Mouse (Mus musculus) adrenal gland, adult 18-20 months (tissue): ENCODE results near the gene Snx12. TPM values are rescaled to one million over a fixed set of nuclear protein-coding genes. Genes with fewer than 3 reads are reported as not detected.
A peak's percentile ranks its signal among the peaks of the same experiment; 100 is the strongest.
"Not testable (repeated sequence)": the region's sequence is repeated elsewhere in the genome, so short reads cannot be mapped to it uniquely, and the experiment has no call there.

Experiments used
- DNase-seq, 2 experiments: peaks; one replicate each; pipeline ENCODE4 v3.0.0; 2021 to 2022; ENCODE audit warnings: low spot score in 2 of 2
- total RNA-seq, 2 experiments: library from RNA; stranded (reverse); gene quantifications; 1 replicate in 1 of 2; 2 replicates in 1 of 2; pipeline ENCODE4 v1.2.3; 2021

The Snx12 gene
- total RNA-seq, 2 experiments from 2014 or later, result 53.7 to 54.1 TPM

DNA sequence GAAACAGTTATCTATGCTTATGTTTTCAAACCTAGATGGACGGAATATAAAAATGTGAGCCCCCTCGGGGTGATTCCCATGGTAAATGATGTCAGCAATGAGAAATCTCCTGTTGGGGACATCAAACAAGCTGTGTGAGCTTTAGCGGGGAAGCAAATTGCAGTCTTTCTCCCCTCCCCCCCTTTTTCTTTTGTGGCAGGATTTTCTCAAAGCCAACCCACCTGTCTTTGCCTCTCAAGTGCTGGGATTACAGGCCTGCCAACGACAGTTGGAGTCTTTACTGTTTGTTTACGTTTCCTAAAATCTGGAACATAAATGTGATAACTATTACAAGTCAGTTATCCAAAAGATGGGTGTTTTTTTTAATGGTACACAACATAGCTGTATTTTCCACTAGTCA lies 66.0 kb downstream of the Snx12 start:
- DNase-seq, result no peak

DNA sequence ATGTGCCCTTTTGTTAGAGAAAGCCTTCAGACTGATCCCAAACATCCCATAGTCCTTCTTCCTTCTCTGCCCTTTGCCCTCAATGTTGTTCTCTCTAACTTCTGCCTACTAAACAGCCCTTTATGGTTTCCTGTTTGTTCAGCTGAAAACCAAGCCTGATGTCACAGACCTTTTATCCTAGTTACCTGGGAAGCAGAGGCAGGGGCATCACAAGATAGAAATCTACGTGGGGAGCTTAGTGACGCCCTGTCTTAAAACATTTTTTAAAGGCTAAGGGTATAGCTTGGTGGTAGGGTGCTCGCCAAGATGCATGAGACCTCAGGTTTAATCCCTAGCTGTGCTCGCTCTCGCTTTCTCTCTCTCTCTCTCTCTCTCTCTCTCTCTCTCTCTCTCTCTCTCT lies 74.9 kb downstream of the Snx12 start:
- DNase-seq, result no peak

DNA sequence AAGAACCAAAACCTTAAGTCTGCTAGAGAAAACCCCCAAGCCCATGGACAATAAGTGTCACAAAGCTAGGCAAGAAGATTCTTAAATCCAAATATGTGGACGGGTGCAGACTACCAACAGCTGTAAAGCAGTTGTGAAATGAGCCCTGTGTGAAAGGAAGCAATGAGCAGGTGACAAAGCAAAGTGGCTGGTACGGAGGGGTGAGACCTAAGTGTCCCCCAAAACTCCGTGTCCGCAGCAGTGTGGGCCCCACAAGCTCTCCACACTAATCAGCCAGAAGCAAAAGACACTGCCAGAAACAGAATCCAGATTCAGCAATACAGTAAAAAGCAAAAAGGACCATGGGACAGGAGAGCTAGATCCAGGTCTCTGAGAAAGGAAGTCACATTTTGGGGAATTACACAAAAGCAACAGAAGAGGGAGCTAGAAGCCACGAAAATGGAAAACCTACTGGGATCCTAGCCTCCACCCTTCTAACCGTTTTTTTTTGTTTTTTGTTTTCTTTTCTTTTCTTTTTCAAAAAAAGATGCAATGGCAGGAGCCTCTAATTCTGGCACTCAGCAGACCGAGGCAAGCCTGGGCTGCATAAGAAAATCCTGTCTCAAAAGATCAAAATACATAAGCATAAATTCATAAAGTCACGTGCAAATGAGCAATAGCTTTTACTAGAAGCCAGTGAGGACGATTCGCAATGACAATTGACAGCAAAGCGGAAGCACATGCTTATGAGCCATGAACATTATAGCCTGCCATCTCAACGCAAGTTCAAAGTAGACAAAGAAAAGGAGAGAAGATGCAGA lies 90.2 kb downstream of the Snx12 start:
- DNase-seq, result no peak

DNA sequence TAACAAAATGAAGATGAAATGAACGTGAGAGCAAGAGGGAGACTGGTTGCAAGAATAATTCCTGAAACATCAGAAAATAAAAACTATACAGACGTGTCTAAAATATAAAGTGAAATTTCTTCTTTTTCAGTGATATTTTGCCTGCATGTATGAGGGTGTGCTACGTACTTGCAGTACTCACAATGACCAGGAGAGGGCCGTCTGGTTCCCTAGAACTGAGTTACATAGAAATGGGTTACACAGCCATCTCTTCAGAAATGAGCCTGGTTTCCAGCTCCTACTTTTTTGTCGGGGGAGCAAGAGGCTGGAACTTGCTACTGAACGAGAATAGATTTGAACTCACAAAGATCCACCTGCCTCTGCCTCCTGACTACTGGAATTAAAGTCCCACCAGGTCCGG lies 91.4 kb downstream of the Snx12 start:
- DNase-seq, result peak; percentile 45 to 59

DNA sequence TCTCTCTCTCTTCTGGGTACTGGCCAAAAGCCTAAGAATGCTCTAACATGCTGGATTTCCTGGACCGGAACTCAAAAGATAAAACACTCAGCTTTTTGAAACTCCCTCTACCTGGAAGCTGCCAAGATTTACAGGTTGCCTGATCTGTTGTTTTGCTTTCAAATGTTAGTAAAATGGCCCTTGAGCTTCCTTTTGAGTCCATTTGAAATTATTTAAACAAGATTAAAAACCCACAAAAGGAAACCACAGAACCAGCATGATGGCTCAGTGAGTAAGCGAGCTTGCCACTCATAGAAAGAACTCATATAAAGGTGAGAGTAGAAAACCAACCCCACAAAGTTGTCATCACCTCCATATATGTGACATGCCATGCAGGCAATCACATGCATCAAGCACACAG lies 93.8 kb downstream of the Snx12 start:
- no peak for DNase-seq

DNA sequence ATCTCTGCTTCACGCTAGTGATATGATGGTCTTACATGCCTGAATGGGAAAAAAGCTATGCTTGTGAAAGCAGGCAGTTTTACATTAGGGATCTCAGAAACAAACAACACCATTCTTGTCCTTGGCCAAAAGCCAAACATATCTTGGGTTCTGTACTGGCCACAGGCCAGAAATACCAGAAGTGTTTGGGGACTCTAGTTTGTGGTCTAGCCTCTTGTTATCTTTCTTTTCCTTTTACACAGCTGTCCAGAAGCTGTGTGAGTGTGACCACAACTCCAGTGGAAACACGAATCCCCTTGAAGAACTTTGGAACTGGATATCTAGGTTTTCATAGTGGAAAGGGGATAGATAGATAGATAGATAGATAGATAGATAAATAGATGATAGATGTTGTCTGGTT lies 95.4 kb downstream of the Snx12 start:
- DNase-seq, result no peak

DNA sequence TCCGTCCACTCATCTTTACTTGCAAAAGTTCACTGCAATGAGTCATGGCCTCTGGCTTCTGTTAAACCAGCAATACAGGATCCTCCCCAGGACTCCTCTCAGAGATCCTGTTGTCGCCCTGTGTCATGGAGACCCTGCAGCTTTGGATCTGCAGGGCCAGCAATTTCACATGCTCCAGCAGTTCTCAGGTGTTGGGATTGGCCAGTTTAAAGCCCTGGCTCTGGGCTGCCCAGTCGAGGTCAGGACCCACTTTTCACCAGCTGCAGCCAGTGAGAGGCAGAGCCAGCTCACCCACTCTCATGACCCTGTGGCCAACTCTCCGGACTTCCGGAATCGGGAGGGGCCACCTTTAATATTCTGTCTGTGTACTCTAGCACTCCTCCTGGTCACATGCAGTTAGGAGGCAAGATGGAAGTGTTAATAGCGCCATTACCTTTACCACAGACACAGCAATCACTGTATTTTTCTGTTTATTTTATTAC lies 95.8 kb downstream of the Snx12 start:
- DNase-seq, result peak; percentile 20 to 28

DNA sequence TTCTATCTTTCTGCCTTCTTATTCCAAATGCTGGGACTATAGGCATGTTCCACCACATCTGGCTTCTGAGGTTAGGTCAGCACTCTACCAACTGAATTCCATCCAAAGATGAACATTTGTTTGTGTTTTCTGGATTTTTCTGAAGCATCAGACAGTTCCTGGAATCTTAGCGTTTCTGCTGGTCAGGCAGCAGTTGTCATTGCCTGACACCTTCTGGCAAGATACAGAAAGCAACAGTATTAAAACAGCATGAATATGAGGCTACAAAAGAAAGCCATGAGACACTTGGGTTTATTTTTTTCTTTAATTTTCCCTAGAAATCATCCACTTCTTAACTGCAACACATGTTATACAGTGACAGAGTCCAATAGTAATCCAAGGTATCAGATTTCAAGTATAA lies 101.8 kb downstream of the Snx12 start:
- DNase-seq, result no peak

DNA sequence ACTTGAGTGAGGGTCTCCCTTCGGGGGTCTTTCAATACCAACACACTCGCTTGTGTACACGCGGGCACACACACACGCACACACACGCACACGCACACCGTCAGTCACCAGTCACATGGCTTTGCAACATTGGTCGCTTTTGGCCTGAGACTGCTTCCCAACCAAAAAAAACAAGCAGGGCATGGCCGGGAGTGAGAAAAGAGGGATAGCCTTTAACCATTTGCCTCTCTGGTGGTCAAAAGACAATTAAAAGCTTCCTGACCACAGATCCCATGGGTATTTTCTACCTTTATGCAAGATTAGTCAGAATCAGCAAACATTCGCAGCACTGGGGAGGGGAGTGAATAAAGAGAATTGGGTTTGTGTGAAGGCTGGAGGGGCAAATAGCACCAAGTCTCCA lies 136.4 kb downstream of the Snx12 start, which contains the start of gene Slc7a3:
Slc7a3 (minus strand) TSS at position 101 of the 400 bp plus-strand sequence.
- DNase-seq, result no peak

DNA sequence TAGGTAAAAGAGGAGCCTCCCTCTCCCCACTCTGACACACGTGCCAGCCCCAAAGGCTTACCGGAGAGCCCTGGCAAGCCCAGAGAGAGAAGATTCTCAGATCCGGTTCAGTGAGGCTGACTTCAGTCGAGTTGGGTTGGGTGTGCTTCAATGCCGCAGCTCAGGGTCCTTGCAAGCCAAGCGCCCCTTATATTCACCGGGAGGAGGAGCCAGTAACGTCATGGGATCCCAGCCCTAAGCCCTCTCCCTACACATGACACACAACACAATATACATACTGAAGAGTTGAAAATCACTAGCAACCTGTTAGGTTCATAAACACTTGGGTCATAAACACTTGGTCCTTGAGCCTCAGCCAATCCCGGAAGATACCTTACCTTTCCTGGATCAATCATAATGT lies 137.2 kb downstream of the Snx12 start:
- DNase-seq, result not testable (repeated sequence)

DNA sequence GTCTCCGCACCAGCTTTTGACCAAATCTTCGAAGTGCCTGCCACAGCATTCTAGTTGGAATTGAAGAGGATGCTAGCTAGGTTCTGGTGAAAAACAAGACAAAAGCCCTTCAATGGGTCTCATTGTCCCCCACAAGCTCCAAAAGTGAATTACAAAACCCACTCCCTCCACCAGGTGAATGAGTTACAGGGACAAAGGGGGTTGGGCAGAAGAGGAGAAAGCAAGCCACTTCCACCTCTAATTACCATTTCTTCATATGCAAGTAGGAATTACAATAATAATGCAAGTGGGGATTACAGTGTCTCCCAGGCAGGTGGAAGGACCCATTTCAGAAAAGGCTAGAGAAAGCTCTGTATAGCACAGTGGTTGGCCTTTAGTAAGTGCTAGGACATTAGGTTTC lies 138.2 kb downstream of the Snx12 start:
- no peak for DNase-seq

DNA sequence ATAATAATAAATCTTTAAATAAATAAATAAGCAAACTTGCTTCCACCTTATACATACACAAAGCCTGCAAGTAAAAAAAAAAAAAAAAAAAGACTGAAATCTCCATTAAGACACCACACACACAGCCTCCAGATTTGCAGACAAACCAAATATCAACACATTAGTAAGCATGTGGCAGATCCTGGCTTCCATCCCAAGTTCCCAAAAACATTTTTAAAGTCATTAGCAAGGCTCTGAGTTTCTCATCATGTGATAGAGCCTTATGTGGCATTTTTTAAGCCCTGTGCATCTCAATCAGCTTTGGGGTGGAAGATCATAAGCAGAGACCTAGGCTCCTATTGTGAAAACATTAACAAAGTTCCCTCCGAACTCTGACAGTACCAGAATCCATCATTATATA lies 157.1 kb downstream of the Snx12 start:
- DNase-seq, result no peak

DNA sequence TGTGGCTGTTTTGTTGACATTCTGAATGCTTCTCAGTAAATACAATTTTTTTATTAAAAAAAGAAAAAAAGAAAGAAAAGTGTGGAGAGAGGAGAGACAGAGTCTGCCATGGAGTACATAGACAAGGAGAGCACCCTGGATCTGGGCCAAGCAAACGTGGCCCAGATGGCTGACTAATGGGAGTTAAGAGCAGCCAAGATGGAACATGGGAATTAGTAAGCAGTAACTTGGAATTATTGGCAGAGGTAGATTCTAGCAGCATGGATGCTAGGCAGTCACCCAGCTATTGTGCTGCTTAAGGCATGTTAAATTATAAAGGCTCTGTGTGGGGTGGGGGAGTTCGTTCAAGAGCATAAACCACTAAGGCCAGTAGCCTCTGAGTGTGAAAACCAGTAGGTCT lies 158.9 kb downstream of the Snx12 start:
- DNase-seq, result no peak

DNA sequence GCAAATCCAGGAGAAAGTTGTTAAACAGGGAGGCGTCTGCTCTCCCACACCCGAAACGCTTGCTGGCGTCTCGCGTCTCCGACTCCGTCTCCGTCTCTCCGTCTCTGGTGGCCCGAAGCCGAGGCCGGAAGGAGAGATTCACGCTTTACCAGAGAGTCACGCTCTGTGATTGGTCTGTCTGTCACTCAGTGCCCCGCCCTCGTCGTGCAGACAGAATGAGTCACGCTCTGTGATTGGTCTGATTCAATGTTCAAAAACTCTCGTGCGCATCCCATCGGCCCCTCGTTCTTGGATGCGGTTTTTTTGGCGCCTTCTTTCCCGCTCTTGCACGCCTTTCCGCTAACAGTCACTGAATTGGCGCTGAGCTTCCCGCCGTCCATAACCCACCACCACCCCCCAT lies 162.8 kb downstream of the Snx12 start, which contains the start of gene Tex11:
Tex11 (minus strand) TSS at position 127 of the 400 bp plus-strand sequence.
- DNase-seq, result no peak

Other genes with a start within 250 kb of the Snx12 start
- gene Tex11, start 162.9 kb downstream of the Snx12 start, total RNA-seq, result not detected
- gene Slc7a3, start 136.5 kb downstream of the Snx12 start, total RNA-seq, result under 1 TPM; 0.77 to 0.80 TPM
- 10 to 100 TPM; 33.8 to 39.6 TPM for gene Foxo4, start 32.0 kb upstream of the Snx12 start, total RNA-seq
- under 1 TPM in 1 of 2 experiments, not detected in 1; 0.54 TPM for gene Gm614, start 41.4 kb upstream of the Snx12 start, total RNA-seq
- gene Il2rg, start 45.7 kb upstream of the Snx12 start, total RNA-seq, result 1 to 10 TPM; 4.9 to 9.0 TPM
- not detected for gene Gm20489, start 46.5 kb upstream of the Snx12 start, total RNA-seq
- gene Med12, start 51.5 kb upstream of the Snx12 start, total RNA-seq, result 10 to 100 TPM; 32.0 to 33.4 TPM
- gene Nlgn3, start 76.6 kb upstream of the Snx12 start, total RNA-seq, result 10 to 100 TPM in 1 of 2 experiments, 1 to 10 TPM in 1; 5.7 to 15.9 TPM
- gene Gjb1, start 153.8 kb upstream of the Snx12 start, total RNA-seq, result not detected
- 10 to 100 TPM; 46.3 to 73.4 TPM for gene Zmym3, start 198.3 kb upstream of the Snx12 start, total RNA-seq
- gene Nono, start 206.8 kb upstream of the Snx12 start, total RNA-seq, result 100 to 1,000 TPM; 158 to 182 TPM
- under 1 TPM; 0.53 to 0.74 TPM for gene Itgb1bp2, start 226.5 kb upstream of the Snx12 start, total RNA-seq